Mouse (Mus musculus): ENCODE results near the gene G6pc2. TPM values are rescaled to one million over a fixed set of nuclear protein-coding genes. Genes with fewer than 3 reads are reported as not detected.

G6pc2 gene
- polyA plus RNA-seq, 1 experiment = not detected

- no peak overlapping the region for H3K27ac ChIP-seq (ENCODE audit: insufficient read depth, low read length)
- no peak overlapping the region for H3K4me3 ChIP-seq (replicated peaks; ENCODE audit: insufficient read depth, low read depth, low read length)
- H3K27me3 ChIP-seq (ENCODE audit: control insufficient read depth, insufficient read depth, low read length) = no peaks in the 10 kb centered on the region
- no peak for DNase-seq
- 77% methylated on average over 10 of the region's 10 CpGs for WGBS
- TF ChIP-seq CTCF (IDR thresholded peaks at IDR 0.05; ENCODE audit: borderline replicate concordance, insufficient read depth, low read depth, low read length) = no peak
- no peak for TF ChIP-seq POLR2A (IDR thresholded peaks at IDR 0.05; ENCODE audit: borderline replicate concordance, insufficient read depth, low read length)
- no peaks in the 10 kb centered on the region for H3K4me1 ChIP-seq (ENCODE audit: control insufficient read depth, insufficient read depth, low read length)
Observed at GRCm38 (mm10) chr2:69222815-69223214, 11.9 kb downstream of the G6pc2 start.

GRCm38 (mm10) chr2:69224724-69225123, 13.9 kb downstream of the G6pc2 start:
- TF ChIP-seq CTCF (IDR thresholded peaks at IDR 0.05; ENCODE audit: borderline replicate concordance, insufficient read depth, low read depth, low read length) (no peak), POLR2A (IDR thresholded peaks at IDR 0.05; ENCODE audit: borderline replicate concordance, insufficient read depth, low read length) (no peak)
- Histone ChIP-seq H3K4me3 (replicated peaks; ENCODE audit: insufficient read depth, low read depth, low read length) (no peak overlapping the region), H3K27ac (ENCODE audit: insufficient read depth, low read length) (no peak overlapping the region), H3K27me3 (ENCODE audit: control insufficient read depth, insufficient read depth, low read length) (no peaks in the 10 kb centered on the region), H3K4me1 (ENCODE audit: control insufficient read depth, insufficient read depth, low read length) (no peaks in the 10 kb centered on the region)
- DNase-seq = no peak
- 64% methylated on average over 2 of the region's 2 CpGs for WGBS

GRCm38 (mm10) chr2:69226876-69227275, 16.0 kb downstream of the G6pc2 start:
- H3K4me3 ChIP-seq (replicated peaks; ENCODE audit: insufficient read depth, low read depth, low read length) = no peak overlapping the region
- H3K27ac ChIP-seq (ENCODE audit: insufficient read depth, low read length) = no peak overlapping the region
- WGBS = 79% methylated on average over 9 of the region's 9 CpGs
- no peak for TF ChIP-seq POLR2A (IDR thresholded peaks at IDR 0.05; ENCODE audit: borderline replicate concordance, insufficient read depth, low read length)
- no peak for TF ChIP-seq CTCF (IDR thresholded peaks at IDR 0.05; ENCODE audit: borderline replicate concordance, insufficient read depth, low read depth, low read length)
- no peaks in the 10 kb centered on the region for H3K4me1 ChIP-seq (ENCODE audit: control insufficient read depth, insufficient read depth, low read length)
- no peak for DNase-seq
- no peaks in the 10 kb centered on the region for H3K27me3 ChIP-seq (ENCODE audit: control insufficient read depth, insufficient read depth, low read length)

GRCm38 (mm10) chr2:69228635-69229034, 17.8 kb downstream of the G6pc2 start:
- TF ChIP-seq CTCF (IDR thresholded peaks at IDR 0.05; ENCODE audit: borderline replicate concordance, insufficient read depth, low read depth, low read length) = no peak
- Histone ChIP-seq H3K27me3 (ENCODE audit: control insufficient read depth, insufficient read depth, low read length) (no peaks in the 10 kb centered on the region), H3K4me1 (ENCODE audit: control insufficient read depth, insufficient read depth, low read length) (no peaks in the 10 kb centered on the region), H3K27ac (ENCODE audit: insufficient read depth, low read length) (no peak overlapping the region), H3K4me3 (replicated peaks; ENCODE audit: insufficient read depth, low read depth, low read length) (no peak overlapping the region)
- 68% methylated on average over 6 of the region's 6 CpGs for WGBS
- no peak for DNase-seq

GRCm38 (mm10) chr2:69230137-69230536, 19.3 kb downstream of the G6pc2 start:
- no peak for DNase-seq
- H3K4me1 ChIP-seq (ENCODE audit: control insufficient read depth, insufficient read depth, low read length) = no peaks in the 10 kb centered on the region
- H3K27ac ChIP-seq (ENCODE audit: insufficient read depth, low read length) = no peak overlapping the region
- H3K27me3 ChIP-seq (ENCODE audit: control insufficient read depth, insufficient read depth, low read length) = no peaks in the 10 kb centered on the region
- H3K4me3 ChIP-seq (replicated peaks; ENCODE audit: insufficient read depth, low read depth, low read length) = no peak overlapping the region
- TF ChIP-seq POLR2A (IDR thresholded peaks at IDR 0.05; ENCODE audit: borderline replicate concordance, insufficient read depth, low read length) = no peak
- TF ChIP-seq CTCF (IDR thresholded peaks at IDR 0.05; ENCODE audit: borderline replicate concordance, insufficient read depth, low read depth, low read length) = no peak
- WGBS = 86% methylated on average over 2 of the region's 2 CpGs

GRCm38 (mm10) chr2:69232101-69232500, 21.2 kb downstream of the G6pc2 start:
- H3K27me3 ChIP-seq (ENCODE audit: control insufficient read depth, insufficient read depth, low read length) = no peaks in the 10 kb centered on the region
- TF ChIP-seq CTCF (IDR thresholded peaks at IDR 0.05; ENCODE audit: borderline replicate concordance, insufficient read depth, low read depth, low read length) = no peak
- TF ChIP-seq POLR2A (IDR thresholded peaks at IDR 0.05; ENCODE audit: borderline replicate concordance, insufficient read depth, low read length) = no peak
- H3K4me1 ChIP-seq (ENCODE audit: control insufficient read depth, insufficient read depth, low read length) = no peaks in the 10 kb centered on the region
- DNase-seq = no peak
- no peak overlapping the region for H3K4me3 ChIP-seq (replicated peaks; ENCODE audit: insufficient read depth, low read depth, low read length)
- H3K27ac ChIP-seq (ENCODE audit: insufficient read depth, low read length) = no peak overlapping the region

GRCm38 (mm10) chr2:69234976-69235678, 24.3 kb downstream of the G6pc2 start:
- 30% methylated on average over 5 of the region's 5 CpGs for WGBS
- Histone ChIP-seq H3K4me1 (ENCODE audit: control insufficient read depth, insufficient read depth, low read length) (no peaks in the 10 kb centered on the region), H3K4me3 (replicated peaks; ENCODE audit: insufficient read depth, low read depth, low read length) (no peak overlapping the region), H3K27me3 (ENCODE audit: control insufficient read depth, insufficient read depth, low read length) (no peaks in the 10 kb centered on the region), H3K27ac (ENCODE audit: insufficient read depth, low read length) (no peak overlapping the region)
- no peak for DNase-seq
- TF ChIP-seq POLR2A (IDR thresholded peaks at IDR 0.05; ENCODE audit: borderline replicate concordance, insufficient read depth, low read length) (no peak), CTCF (IDR thresholded peaks at IDR 0.05; ENCODE audit: borderline replicate concordance, insufficient read depth, low read depth, low read length) (no peak)

GRCm38 (mm10) chr2:69239315-69239714, 28.4 kb downstream of the G6pc2 start:
- Histone ChIP-seq H3K4me3 (replicated peaks; ENCODE audit: insufficient read depth, low read depth, low read length) (no peak overlapping the region), H3K4me1 (ENCODE audit: control insufficient read depth, insufficient read depth, low read length) (no peaks in the 10 kb centered on the region), H3K27ac (ENCODE audit: insufficient read depth, low read length) (no peak overlapping the region), H3K27me3 (ENCODE audit: control insufficient read depth, insufficient read depth, low read length) (no peaks in the 10 kb centered on the region)
- no peak for DNase-seq
- 94% methylated on average over 9 of the region's 9 CpGs for WGBS
- TF ChIP-seq CTCF (IDR thresholded peaks at IDR 0.05; ENCODE audit: borderline replicate concordance, insufficient read depth, low read depth, low read length) = no peak
- no peak for TF ChIP-seq POLR2A (IDR thresholded peaks at IDR 0.05; ENCODE audit: borderline replicate concordance, insufficient read depth, low read length)
